Mouse (Mus musculus): Measurements from ENCODE around the gene Traf7. TPM values are rescaled to one million over a fixed set of nuclear protein-coding genes. Genes with fewer than 3 reads are reported as not detected.
A peak's percentile ranks its signal among the peaks of the same experiment; 100 is the strongest.

The Traf7 gene
- polyA plus RNA-seq, 1 experiment from 2014 or later: 52.2 TPM

DNA sequence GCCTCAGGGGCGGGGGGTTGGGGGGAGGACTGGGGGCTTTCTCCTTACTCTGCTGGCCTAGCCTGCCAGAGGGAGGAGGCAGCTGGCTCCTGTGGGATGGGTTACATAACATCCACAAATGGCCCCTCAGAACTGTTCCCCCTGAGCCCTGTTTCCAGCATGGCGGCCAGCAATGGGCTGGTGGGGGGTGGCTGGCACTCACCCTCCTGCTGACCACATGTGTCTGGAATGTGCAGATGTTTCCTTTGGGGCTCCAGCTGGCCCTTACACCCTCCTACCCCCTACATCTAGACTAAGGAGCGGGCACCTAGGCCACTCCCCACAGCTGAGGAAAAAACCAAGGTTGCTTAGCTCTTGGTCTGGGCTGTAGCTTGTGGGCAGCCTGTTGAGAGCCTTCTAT is 31.4 kb upstream of the Traf7 start:
- Histone ChIP-seq H3K27me3 (replicated peaks) (no peaks in the 10 kb centered on the region), H3K4me3 (no peak overlapping the region), H3K9ac (0 out of 2 replicates have a peak overlapping the region, but pooled peaks have one; percentile 18), H3K9me3 (replicated peaks) (no peaks in the 10 kb centered on the region), H3K36me3 (no peaks in the 10 kb centered on the region), H3K27ac (peak overlapping the region; percentile 57), H3K4me2 (no peak overlapping the region), H3K4me1 (peaks cover 38% of the 10 kb centered on the region)
- peak; percentile 32; the same call in 1 of the 2 replicates for ATAC-seq
- WGBS (ENCODE audit: insufficient replicate concordance): 62% methylated on average over 3 of the region's 3 CpGs

GRCm38 (mm10) chr17:24558600-24559099 is 30.9 kb upstream of the Traf7 start:
- Histone ChIP-seq H3K27ac (peak overlapping the region; percentile 57), H3K9ac (0 out of 2 replicates have a peak overlapping the region, but pooled peaks have one; percentile 18), H3K4me1 (peaks cover 35% of the 10 kb centered on the region), H3K27me3 (replicated peaks) (no peaks in the 10 kb centered on the region), H3K4me2 (no peak overlapping the region), H3K4me3 (no peak overlapping the region), H3K9me3 (replicated peaks) (no peaks in the 10 kb centered on the region), H3K36me3 (no peaks in the 10 kb centered on the region)
- WGBS (ENCODE audit: insufficient replicate concordance): 61% methylated on average over 4 of the region's 4 CpGs
- ATAC-seq: no peak

DNA sequence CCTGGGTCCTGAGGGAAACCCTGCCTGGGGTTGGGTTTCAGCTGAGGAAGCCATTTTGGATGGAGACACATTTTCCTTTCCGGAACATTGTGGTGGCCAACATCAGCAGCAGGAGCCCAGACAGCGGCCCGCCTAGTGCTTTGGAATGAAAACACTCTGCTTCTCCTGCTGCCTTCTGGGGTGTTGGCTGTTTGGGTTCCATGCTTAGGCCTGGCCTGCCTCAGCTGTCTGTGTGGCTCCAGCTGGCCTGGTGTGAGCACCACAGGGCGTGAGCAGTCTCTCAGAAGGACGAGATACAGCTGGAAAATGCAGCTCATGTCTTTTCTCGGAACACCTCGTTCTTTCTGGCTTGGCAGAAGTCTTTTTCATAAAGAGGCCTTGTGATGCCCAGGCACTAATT is 29.4 kb upstream of the Traf7 start:
- Histone ChIP-seq H3K36me3 (no peaks in the 10 kb centered on the region), H3K4me2 (no peak overlapping the region), H3K9me3 (replicated peaks) (no peaks in the 10 kb centered on the region), H3K27ac (no peak overlapping the region), H3K9ac (no peak overlapping the region), H3K4me3 (no peak overlapping the region), H3K4me1 (peaks cover 34% of the 10 kb centered on the region), H3K27me3 (replicated peaks) (no peaks in the 10 kb centered on the region)
- ATAC-seq: no peak
- 83% methylated on average over 7 of the region's 7 CpGs for WGBS (ENCODE audit: insufficient replicate concordance)

DNA sequence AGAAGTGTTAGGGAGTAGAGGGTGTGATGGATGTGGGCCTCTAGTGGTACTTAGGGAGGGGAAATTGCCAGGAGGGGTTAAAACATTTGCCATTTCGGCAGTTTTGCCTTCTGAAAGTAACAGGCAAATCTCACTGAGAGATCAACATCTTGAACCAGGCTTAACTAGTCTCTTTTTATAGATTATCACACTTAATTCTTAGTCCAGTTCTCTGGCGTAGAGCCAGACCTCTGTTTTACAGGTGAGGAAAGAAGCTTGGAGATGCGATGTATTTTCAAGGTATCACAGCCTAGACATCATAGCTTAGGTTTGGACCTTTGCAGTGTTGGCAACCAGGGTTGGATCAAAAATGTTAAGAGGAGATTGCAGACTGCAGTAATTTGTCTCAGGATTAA is 23.3 kb upstream of the Traf7 start:
- Histone ChIP-seq H3K27ac (peak overlapping the region; percentile 93; the same call in 1 of the 2 replicates), H3K27me3 (replicated peaks) (no peaks in the 10 kb centered on the region), H3K36me3 (no peaks in the 10 kb centered on the region), H3K9me3 (replicated peaks) (no peaks in the 10 kb centered on the region), H3K4me3 (peak overlapping the region; percentile 80), H3K9ac (peak overlapping the region; percentile 90), H3K4me1 (peaks cover 41% of the 10 kb centered on the region), H3K4me2 (peak overlapping the region; percentile 97)
- ATAC-seq: no peak
- WGBS (ENCODE audit: insufficient replicate concordance): 61% methylated on average over 3 of the region's 3 CpGs

DNA sequence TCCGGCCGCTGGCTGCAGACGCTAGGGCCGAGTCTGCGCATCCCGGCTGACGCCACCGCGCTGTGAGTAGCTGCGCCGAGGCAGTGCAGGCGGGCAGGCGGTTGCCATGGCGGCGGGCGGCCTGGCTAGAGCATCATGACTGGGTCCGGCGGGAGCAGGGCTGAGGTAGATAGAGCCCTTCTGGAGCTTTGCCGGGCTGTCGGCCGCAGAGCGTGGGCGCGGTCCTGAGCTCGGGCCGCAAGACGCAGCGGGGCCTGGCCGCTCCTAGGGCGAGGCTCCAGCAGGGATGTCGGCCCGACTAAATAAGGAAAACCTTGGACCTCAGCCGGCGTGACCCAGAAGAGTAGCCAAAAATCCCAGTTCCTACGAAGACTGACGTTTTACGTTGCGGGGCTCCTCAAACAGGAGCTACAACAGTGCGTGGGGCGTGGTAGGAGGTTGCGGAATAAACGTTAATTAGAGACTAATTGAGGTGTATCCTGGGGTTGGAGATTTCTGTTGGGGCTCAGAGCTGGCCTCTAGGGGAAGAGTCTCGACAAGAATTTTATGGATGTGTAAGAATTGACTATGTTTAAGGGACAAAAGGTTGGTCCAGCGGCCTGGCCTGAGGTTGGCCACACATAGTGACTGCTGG is 22.8 kb upstream of the Traf7 start:
- Histone ChIP-seq H3K27ac (peak overlapping the region; percentile 93), H3K4me1 (peaks cover 41% of the 10 kb centered on the region), H3K9ac (peak overlapping the region; percentile 90), H3K4me3 (peak overlapping the region; percentile 80), H3K36me3 (no peaks in the 10 kb centered on the region), H3K9me3 (replicated peaks) (no peaks in the 10 kb centered on the region), H3K27me3 (replicated peaks) (no peaks in the 10 kb centered on the region), H3K4me2 (peak overlapping the region; percentile 97)
- WGBS (ENCODE audit: insufficient replicate concordance): 2% methylated on average over 44 of the region's 44 CpGs
- peak; percentile 68 for ATAC-seq

GRCm38 (mm10) chr17:24549618-24550415 is 22.1 kb upstream of the Traf7 start, which contains the start of gene Pkd1:
Pkd1 (plus strand) TSS chr17:24549834.
- H3K27me3 ChIP-seq (replicated peaks): peaks cover 2% of the 10 kb centered on the region
- peak within 1 kb of the TSS; percentile 93 for H3K27ac ChIP-seq
- H3K4me3 ChIP-seq: peak within 1 kb of the TSS; percentile 80
- under 1% methylated on average over 72 of the region's 72 CpGs for WGBS (ENCODE audit: insufficient replicate concordance)
- H3K36me3 ChIP-seq: no peaks in the 10 kb centered on the region
- peaks cover 41% of the 10 kb centered on the region for H3K4me1 ChIP-seq
- ATAC-seq: peak; percentile 90
- no peaks in the 10 kb centered on the region for H3K9me3 ChIP-seq (replicated peaks)
- H3K4me2 ChIP-seq: peak within 1 kb of the TSS; percentile 97
- H3K9ac ChIP-seq: peak within 1 kb of the TSS; percentile 90

- Histone ChIP-seq H3K36me3 (no peaks in the 10 kb centered on the region), H3K4me1 (peaks cover 45% of the 10 kb centered on the region), H3K27me3 (replicated peaks) (peaks cover 8% of the 10 kb centered on the region), H3K4me3 (peak overlapping the region; percentile 80), H3K9me3 (replicated peaks) (no peaks in the 10 kb centered on the region), H3K27ac (peak overlapping the region; percentile 86), H3K9ac (peak overlapping the region; percentile 90), H3K4me2 (peak overlapping the region; percentile 97)
- WGBS (ENCODE audit: insufficient replicate concordance): 2% methylated on average over 23 of the region's 23 CpGs
- peak; percentile 44 for ATAC-seq
Observed at GRCm38 (mm10) chr17:24548921-24549617, 21.3 kb upstream of the Traf7 start.

DNA sequence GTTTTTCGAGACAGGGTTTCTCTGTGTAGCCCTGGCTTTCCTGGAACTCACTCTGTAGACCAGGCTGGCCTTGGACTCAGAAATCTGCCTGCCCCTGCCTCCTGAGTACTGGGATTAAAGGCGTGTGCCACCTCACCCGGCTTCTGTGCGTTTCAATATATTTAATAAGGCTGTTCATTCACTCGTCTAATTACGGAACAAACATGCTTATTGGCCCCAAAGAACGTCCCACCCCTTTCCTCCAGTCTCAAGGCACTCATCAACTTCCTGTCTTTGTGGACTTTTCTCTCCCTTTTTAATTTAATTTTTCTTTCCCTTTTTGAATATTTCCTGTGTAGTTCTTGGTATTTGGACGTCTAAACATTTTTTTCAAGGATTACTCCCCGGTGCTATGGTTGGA is 20.7 kb upstream of the Traf7 start:
- Histone ChIP-seq H3K4me3 (peak overlapping the region; percentile 80), H3K36me3 (no peaks in the 10 kb centered on the region), H3K4me1 (peaks cover 45% of the 10 kb centered on the region), H3K27me3 (replicated peaks) (peaks cover 11% of the 10 kb centered on the region), H3K9ac (peak overlapping the region; percentile 90), H3K4me2 (peak overlapping the region; percentile 97), H3K9me3 (replicated peaks) (no peaks in the 10 kb centered on the region), H3K27ac (peak overlapping the region; percentile 86)
- no peak for ATAC-seq
- WGBS (ENCODE audit: insufficient replicate concordance): 17% methylated on average over 9 of the region's 9 CpGs

DNA sequence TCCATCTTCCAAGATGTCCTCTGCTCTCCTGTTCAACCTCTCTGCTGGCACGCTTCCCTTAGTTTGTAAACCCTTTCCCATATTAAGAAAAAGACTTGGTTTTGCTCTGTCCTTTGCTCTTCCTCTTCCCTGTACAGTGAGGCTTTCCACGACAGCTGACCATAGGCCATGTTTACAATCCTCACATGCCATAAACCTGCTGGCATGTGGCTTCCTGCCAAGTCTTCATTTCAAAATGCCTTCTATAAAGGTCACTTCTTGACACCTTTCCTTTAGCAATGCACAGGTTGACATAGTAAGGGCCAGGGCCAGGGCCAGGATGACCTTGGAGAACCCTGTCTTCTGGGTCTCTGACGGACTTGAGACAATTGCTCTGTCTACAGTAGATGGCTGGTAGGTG is 18.5 kb upstream of the Traf7 start:
- Histone ChIP-seq H3K36me3 (no peaks in the 10 kb centered on the region), H3K27ac (no peak overlapping the region), H3K4me1 (peaks cover 34% of the 10 kb centered on the region), H3K4me3 (no peak overlapping the region), H3K4me2 (no peak overlapping the region), H3K9me3 (replicated peaks) (no peaks in the 10 kb centered on the region), H3K9ac (no peak overlapping the region), H3K27me3 (replicated peaks) (peaks cover 11% of the 10 kb centered on the region)
- 76% methylated on average over 3 of the region's 3 CpGs for WGBS (ENCODE audit: insufficient replicate concordance)
- no peak for ATAC-seq

- H3K27me3 ChIP-seq (replicated peaks): peaks cover 11% of the 10 kb centered on the region
- H3K4me3 ChIP-seq: no peak overlapping the region
- H3K27ac ChIP-seq: no peak overlapping the region
- H3K9ac ChIP-seq: no peak overlapping the region
- no peak overlapping the region for H3K4me2 ChIP-seq
- H3K36me3 ChIP-seq: no peaks in the 10 kb centered on the region
- no peak for ATAC-seq
- 74% methylated on average over 2 of the region's 2 CpGs for WGBS (ENCODE audit: insufficient replicate concordance)
- no peaks in the 10 kb centered on the region for H3K9me3 ChIP-seq (replicated peaks)
- peaks cover 24% of the 10 kb centered on the region for H3K4me1 ChIP-seq
Observed at GRCm38 (mm10) chr17:24545247-24545646, 17.5 kb upstream of the Traf7 start.

DNA sequence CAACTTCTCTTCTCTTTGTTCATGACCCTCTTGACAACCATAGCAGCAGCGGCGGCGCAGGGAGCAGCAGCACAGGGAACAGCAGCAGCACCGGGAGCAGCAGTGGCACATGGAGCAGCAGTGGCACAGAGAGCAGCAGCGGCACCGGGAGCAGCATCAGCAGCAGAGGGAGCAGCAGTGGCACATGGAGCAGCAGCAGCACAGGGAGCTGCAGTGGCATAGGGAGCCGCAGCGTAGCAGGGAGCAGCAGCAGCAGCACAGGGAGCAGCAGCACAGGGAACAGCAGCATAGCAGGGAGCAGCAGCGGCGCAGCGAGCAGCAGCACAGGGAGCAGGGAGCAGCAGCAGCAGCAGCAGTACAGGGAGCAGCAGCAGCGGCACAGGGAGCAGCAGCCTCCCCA is 16.9 kb upstream of the Traf7 start:
- WGBS (ENCODE audit: insufficient replicate concordance): 31% methylated on average over 12 of the region's 12 CpGs
- peak overlapping the region; percentile 14; the same call in 1 of the 2 replicates for H3K4me2 ChIP-seq
- H3K4me1 ChIP-seq: peaks cover 21% of the 10 kb centered on the region
- H3K27ac ChIP-seq: no peak overlapping the region
- H3K27me3 ChIP-seq (replicated peaks): peaks cover 11% of the 10 kb centered on the region
- ATAC-seq: no peak
- H3K9ac ChIP-seq: no peak overlapping the region
- H3K4me3 ChIP-seq: no peak overlapping the region
- H3K9me3 ChIP-seq (replicated peaks): no peaks in the 10 kb centered on the region
- H3K36me3 ChIP-seq: no peaks in the 10 kb centered on the region

Data from liver, embryonic 12.5 days (tissue).